Mouse (Mus musculus) A20 (cell line): ENCODE results near the gene Gnptab.

ENCODE experiments used
- DNase-seq: peaks from one replicate; pipeline ENCODE4 v3.0.0-alpha.2; 2011; ENCODE audit warnings: low read depth, low spot score

The Gnptab gene

DNA sequence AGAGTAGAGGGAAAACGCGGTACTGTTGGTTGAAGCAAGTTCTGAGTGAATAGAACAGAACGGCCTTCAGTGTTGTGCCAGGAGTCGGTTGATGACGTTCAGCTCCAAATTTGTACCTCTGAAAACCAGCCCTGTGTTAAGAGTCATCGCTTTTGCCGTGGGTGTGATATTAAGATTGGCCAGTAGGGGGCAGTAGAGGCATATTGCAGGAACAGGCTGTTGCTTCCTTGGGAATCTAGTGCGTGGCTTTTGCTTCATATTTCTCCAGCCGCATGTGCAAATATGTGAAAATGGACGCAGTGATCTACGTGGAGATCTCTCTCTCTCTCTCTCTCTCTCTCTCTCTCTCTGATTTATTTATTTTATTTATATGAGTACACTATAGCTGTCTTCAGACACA is 2.2 kb upstream of the Gnptab start:
- DNase-seq = peak; percentile 85

DNA sequence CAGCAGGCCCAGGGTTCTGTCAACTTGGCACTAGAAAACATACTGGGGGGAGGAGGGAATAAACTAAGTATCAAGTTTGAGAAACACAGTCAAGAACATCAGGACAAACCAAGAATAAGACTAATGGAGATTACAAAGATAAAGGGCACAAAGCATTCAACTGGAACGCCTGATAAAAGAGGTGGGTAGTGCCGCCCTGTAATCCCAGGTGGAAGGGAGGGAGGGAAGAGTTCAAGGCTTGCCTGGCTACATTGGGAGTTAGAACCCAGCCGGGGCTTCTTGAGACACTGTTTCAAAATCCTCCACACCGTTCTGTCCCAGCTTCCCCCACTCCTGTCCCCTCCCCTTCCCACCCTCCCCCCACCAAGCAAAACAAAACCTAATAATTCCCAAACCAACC is 1.3 kb upstream of the Gnptab start:
- peak; percentile 21 for DNase-seq

DNA sequence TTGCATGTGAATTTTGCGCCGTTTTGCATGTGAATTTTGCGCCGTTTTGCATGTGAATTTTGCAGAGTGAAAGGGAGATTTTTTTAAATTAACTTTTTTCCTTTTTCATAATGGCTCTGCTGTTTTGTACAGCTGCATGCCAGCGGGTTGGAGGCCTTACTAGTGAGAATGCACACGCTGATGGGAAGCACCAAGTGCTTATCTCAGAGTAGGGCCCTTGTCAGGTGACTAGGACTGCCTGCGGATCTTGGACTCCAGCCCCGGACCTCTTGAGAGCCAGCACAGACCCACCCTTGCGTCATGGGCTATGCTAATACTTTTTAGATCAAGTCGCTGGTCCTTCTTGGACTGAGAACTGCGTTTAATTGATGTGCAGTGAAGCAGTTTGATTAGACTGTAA is 1.1 kb downstream of the Gnptab start:
- peak; percentile 75 for DNase-seq

DNA sequence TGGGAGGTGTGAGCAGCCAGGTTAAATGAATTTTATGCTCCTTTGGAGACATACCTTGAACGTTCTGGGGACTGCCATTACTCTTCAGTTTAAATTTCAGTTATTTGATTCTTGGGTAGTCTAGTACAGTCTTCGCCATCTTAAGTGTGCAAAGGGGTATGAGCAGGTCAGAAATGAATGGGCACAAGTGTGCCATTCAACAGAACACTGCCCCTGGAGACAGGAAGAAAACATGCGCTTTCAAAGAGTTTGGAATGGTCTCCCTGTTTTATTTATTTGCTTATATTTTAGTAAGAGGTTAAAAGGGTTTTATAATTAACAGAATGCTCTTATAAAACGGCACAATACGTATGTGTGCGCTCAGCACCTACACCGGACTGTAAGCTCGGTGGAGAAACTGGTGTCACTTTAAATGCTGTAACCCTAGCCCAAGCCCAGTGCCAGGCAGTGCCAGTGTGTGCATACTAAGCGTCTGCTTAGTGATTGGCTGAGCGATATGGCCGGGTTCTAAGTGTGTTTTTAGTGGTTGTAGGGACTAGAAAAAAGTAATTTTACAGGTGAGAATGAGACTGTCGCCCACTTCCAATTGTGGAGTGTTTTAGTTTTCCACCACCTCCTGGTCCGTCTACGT is 1.6 kb downstream of the Gnptab start:
- peak; percentile 59 for DNase-seq

DNA sequence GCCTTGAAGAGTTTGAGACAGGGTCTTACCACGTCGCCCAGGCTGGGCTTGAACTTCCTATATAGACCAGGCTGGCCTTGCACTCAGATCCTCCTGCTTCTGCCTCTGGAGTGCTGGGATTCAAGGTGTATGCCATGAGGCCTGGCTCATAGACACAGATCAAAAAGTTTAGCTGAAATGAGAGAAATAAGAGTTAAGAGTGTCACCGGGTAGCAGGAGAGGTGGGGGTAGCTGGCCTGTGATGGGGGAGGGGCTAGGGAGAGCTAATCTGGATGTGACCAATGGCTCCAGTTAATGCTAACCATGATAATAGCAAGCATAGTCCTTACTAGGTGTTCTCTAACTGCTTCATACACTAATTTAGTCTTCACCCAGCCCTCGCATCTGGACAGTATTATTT is 2.4 kb downstream of the Gnptab start:
- peak; percentile 15 for DNase-seq

DNA sequence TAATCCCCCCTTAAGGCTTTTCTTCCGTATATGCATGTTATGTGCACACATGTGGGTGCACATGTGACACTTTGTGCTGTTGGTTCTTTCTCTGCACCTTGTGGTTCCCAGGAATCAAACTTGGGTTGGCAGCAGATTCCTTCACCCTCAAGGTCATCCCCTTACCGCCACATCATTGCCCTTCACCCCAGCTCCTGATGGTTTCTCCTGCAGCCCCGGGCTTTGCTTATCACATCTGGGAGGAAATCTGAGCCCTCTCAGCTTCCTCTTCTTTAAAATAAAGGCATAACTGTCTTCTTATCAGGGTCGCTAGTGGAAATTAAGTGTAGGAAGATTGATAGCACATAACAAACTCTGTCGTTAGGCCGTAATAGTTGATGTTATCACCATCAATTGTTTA is 3.1 kb downstream of the Gnptab start:
- DNase-seq = no peak

DNA sequence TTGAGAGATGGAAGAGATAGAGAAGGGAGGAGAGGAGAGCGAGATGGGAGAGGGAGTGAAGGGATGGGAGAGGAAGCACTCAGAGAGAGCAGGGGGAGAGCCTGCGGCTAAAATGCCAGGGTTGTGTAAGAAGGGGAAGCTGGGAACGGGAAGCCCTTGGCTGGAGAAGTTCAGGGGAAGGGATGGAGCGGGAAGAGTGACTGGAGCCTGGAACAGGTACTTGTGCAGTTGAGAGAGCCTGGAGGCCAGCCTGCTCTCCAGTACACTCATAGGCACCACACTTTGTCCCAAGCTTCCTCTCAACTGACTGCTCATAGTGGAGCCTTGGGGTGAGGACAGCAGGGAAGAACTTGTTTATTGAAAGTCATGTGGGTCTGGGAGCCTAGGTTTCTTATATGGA is 4.5 kb downstream of the Gnptab start:
- no peak for DNase-seq

DNA sequence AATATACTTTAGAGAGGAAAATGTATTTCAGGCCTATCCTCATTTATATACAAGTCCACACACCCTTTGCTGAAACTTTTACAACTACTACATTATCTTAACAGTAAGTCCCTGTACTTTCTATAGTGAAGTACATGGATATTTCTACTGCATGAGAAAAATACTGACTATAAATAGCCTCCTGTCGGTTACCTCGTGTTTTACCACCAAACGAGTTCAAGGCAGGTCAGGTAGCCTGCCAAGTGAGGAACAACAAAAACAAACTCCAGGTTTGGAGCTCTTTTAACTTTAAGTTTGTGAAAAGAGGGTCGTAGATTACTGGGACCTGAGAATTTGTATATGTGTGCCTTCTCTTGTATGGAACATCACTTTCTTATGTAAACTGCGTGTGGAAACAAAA is 5.1 kb downstream of the Gnptab start:
- peak; percentile 43 for DNase-seq

DNA sequence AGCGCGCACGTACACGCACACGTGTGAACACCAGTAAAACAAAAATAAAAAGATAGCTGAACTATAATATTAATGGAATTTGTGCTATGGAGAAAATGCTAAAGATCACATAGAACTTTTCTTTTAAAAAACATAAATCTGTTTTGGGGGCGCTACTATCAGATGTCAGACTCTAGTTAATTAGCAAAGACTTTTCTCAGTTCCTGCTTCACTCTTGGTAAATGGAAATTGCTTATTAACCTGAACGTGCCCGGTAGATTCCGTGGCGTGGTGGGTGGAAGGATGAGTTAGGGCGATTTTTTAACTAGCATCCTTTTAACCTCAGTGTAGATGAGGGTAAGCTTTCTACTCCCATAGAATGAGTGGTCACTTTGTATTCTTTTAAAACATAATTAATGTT is 6.4 kb downstream of the Gnptab start:
- no peak for DNase-seq

DNA sequence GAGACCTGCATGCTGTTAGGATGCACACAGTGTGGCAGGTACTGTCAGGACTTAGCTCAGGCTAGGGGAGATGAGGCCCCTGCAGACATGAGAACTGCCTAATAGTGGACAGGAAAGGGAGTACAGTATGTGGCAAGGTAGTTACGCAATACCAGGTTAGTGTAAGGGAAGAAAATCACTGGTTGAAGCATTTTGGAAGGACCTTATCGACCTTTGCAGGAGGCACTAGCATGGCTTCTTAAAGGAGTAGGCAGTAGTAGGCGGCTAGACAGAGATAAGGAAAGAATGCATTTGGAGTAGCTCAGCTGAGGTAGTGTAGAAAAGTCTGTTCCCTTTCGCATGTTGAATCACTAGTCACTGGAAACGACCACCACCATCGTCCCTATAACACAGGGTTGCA is 6.8 kb downstream of the Gnptab start:
- no peak for DNase-seq

DNA sequence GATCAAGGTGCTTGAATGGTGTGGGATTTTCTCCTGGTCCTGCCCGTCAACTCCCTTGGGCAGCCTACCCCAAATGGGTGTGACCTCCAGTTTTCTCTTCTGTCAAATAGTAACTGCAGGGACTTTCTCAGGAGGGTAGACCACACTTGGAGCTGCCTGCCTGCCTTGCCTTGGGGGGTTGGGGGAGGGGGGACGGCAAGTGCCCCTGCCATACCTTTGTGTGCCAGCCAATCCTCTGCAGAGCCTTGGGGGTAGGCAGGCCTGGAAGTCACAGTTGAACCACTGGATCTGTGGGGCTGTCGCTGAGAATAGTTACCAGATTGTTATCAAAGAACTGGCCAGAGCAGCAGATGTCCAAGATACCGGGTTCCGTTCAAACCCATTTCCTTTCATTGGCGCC is 7.3 kb downstream of the Gnptab start:
- no peak for DNase-seq

DNA sequence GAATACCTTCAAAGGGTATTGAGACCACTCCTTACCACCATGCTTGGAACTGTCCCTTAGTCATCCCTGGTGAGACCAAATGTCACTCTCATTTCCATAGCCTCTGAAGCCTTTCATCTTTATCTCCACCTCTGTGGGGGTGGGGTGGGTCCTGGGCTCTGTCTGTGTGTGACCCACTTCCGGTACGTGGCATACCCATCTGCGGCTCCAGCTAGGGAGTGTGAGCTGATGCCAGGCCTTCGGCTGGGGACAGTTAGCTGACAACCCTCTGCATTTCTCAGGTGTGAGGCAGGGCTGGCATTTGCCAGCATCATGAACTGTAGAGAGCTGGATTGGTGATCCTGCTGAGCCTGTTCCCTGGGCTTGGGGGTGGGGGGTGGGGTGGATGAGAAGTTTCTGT is 10.6 kb downstream of the Gnptab start:
- DNase-seq = peak; percentile 73

DNA sequence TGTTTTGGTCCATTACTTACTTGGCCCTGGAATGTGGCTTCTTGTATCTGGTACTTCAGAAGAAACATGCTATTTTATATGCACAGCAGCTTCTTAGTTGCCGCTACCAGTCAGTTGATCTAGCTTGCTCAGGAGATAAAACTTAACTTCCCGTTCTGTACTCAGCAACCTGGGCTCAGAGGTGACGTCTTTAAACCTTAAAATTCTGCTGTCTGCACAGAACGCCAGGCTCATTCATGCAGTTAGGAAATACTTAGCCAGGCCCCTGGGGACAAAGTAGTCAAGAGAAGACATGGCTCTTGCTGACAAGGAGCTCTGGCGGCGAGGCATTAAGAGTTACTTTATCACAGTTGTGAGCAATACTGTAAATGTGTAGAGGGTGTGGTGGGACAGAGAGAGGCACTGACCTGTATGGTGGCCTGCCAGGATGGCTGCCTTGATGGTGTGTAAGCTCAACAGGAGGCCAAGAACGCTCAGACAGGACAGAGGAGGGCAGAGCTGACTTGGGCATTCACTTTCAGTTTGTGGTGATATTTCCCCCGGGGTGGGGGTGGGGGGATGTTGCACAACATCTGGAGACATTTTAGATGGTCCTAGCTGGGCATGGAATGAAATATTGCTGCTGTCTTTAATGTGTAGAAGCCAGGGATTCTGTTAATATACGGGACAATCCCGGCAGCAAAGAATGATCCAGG is 11.3 kb downstream of the Gnptab start:
- peak; percentile 78 for DNase-seq

DNA sequence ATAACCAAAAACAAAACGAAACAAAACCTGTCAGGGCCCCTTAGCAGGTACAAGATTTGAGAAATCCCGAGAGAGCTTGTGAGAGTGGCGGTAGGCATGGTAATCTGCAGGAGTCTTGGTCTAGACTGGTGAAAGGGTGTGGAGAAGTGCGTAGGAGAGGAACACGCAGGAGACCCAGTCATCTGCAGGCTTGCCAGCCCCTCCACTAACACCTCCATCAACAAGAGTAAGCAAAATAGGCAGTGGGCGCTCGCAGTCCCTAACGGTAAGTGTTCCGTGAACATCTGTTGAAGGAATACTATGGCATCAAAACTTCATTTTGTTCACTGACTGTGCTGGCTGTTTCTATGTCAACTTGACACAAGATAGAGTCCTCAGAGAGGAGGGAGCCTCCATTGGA is 12.6 kb downstream of the Gnptab start:
- no peak for DNase-seq

DNA sequence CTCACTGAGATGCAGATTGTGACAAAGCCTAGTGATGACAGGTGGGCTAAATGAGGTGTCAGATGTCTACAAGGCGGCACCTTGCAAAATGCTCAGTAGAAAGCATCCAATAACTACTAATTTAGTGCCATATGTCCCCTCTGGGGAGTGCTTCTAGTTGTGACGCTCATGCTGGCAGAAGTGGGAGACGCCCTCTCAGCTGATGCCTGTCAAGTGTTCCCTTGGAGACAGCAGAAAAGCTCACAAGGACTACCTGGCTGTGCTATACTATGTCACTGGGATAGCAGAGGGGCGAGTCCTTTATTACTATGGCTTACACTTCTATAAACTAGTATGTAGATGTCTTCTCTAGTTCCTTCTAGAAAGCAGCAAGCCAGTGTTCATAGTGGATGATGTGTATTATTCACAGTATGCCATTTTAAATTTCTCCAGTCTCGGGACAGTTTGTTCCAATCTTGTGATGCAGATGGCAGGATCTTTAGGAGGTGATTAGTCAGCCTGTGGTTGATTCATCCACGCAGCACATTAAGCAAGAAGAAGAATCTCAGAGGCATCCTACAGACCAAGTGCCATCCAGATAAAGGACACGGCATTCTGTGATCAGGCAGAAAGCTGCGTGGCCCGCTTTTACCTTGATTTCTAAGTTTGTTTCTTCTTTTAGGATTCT is 13.4 kb downstream of the Gnptab start:
- no peak for DNase-seq

DNA sequence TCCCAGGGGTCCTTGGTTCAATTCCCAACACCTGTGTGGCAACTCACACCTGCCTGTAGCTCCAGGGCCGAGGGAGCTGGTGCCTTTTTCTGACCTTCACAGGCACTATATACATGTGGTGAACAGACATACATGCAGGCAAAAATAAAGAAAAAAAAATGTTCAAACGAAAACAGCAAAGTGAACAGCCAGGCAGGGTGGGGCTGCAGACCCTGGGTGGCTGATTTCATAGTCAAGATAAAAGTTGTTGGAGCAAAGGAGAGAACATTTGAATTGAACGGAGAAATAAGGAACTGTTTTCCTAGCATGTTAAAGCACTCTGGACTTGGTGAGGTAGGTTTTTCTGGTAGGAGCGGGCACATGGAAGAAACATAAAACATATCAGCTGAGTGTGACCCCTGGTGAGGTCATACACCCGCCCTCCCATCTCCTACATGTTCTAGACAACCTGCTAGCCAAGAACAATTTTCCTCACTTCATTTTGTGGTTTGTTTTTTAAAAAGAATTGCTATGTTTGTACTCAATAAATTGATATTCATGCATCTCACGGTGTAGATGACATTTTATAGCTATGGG is 19.8 kb downstream of the Gnptab start:
- DNase-seq = no peak

DNA sequence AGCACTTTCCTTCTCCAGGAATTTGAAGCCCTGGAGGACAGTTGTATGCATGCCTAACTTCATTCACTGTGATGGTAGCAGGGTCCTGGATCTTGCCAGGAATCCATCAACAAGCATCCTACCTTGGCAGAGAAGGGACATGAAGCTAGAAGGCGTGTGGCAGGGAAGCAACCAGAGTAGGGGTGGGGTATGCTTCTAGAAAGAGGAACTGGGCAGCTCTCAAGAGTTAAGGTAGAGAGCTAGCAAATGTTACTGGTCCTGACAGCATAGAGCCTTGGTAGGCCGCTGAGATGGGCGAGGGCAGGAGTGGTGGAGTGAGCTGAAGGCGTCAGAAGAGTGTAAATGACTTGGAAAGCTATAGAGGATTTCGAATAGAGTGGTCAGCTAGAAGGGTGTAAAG is 20.3 kb downstream of the Gnptab start:
- peak; percentile 61 for DNase-seq

DNA sequence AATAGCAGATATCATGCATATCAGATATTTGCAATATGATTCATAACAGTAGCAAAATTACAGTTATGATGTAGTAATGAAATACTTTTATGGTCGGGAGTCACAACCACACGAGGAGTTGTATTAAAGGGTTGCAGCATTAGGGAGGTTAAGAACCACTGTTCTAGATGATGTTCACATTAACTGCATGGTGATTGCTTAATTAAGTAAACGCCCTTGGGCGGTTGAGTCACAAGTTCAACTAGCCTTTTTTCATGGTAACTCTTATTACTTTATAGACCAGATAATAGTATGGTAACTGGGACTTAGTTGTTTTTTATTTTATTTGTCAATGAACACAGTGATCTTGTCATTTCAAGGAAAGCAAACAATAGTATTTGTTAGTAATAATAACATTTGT is 24.1 kb downstream of the Gnptab start:
- DNase-seq = no peak

DNA sequence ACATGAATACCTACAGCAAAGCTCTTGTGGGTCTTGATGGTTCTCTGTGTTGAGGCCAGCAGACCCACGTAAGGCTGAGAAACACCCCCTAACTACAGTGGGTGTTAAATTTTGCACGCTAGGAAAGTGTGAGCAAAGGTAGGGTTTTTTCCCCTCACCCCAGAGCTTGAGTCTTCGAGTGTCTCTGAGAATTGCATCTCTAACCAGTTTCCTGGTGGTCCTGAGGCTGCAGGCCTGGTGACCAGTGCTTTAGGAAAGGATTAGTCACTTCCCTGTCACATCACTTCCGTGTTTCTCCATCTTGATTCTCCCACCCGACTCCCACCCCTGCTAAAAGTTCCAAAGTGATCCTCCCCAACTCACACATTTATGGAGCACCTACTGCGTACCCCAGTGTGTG is 25.3 kb downstream of the Gnptab start:
- no peak for DNase-seq

DNA sequence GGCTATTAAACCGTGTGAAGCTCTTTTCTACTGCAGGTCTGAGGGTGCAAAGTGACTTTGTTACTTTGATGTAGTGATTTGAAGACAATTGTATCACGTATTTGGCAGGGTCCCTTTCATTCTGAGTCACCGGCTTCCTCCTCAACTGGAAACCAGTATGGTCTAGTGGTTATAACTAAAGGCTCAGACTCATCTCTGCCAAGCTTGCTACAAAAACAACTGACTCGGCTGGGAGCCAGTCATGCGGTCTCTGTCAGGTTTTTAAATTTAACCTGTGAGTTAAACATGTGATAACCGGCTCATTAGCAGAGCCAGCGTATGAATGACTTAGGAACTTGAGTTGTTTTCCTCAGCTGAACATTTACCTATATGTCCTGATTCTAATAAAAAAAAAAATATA is 26.9 kb downstream of the Gnptab start:
- peak; percentile 86 for DNase-seq

DNA sequence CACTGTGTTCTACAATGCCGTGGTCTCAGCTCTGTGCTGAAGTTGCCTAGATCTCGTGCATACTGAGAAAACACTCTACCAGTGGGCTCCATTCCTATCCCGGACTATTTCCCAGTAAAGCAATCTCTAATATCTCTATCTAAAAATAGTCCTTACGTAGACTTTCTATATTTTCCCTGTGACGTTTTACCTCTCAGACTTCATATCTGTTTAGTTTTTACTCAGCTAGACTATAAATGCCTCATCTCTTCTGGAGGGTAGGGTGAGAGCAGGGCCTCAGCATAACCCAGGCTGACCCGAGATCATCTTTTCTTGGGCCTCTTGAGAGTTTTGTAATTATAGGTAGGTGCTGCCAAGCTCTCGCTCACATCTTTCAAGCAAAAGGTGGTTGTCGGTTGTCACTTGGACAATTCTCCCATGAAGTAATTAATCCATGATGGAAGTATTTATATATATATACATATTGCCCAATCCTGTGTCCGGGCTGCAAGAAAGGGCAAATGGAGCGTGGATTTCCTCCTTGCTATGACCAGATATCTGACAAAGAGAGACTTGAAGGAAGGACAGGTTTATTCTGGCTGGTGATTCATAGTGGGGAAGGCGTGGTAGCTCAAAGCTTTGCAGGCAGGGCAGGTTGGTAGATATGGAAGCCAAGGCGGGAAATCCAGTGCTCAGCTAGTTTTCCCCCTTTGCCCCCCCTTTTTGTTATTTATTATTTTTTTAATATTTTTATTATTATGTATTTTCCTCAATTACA is 29.1 kb downstream of the Gnptab start:
- DNase-seq = no peak

DNA sequence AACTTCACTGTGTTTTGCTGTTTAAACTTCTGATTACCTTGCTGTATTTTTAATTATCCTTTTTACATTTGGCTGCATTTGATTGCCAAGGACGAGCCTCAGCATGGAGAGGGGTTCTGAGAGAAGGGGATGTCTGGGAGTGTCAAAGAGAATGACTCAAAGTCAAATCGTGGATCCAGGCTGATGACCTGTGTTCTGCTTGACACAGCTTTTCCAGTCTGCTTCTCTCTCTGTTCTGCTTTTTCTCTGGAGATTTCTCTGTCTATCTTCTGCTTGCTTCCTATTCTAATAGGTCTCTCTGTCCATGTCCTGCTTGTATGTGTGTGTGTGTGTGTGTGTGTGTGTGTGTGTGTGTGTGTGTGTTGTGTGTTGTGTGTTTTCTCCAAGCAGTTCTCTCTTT is 30.8 kb downstream of the Gnptab start:
- peak; percentile 54 for DNase-seq
